Mouse (Mus musculus) forebrain, embryonic 11.5 days (tissue): ENCODE measurements around the gene Tanc1. TPM values are rescaled to one million over a fixed set of nuclear protein-coding genes. Genes with fewer than 3 reads are reported as not detected.

Source experiments
- ATAC-seq: fragments of 200-750 bp; cut with Nextera tagmentation; replicated peaks from 2 replicates; pipeline ENCODE4 v1.8.0; 2017; ENCODE audit warnings: moderate TSS enrichment; ENCODE audit not compliant: low FRiP score
- DNase-seq: peaks from one replicate; pipeline ENCODE4 v3.0.0-alpha.2; 2017; ENCODE audit warnings: low spot score
- H3K27ac ChIP-seq: fragments of 300-500 bp; sonication (generic); 2 replicates; pipeline ENCODE4 v1.5.1; 2014; ENCODE audit warnings: low read depth, low read length
- H3K27me3 ChIP-seq: fragments of 300-500 bp; sonication (generic); 2 replicates; pipeline ENCODE4 v1.6.1; 2014; ENCODE audit warnings: mild to moderate bottlenecking, low read length, mixed read lengths; ENCODE audit not compliant: control insufficient read depth, insufficient read depth
- H3K36me3 ChIP-seq: fragments of 300-500 bp; sonication (generic); 2 replicates; pipeline ENCODE4 v1.6.1; 2014; ENCODE audit warnings: mild to moderate bottlenecking, low read length, moderate library complexity, mixed read lengths; ENCODE audit not compliant: control insufficient read depth, insufficient read depth
- H3K4me1 ChIP-seq: fragments of 300-500 bp; sonication (generic); replicated peaks from 2 replicates; pipeline ENCODE4 v1.6.1; 2014; ENCODE audit warnings: low read length, mixed read lengths; ENCODE audit not compliant: control insufficient read depth, insufficient read depth
- H3K4me2 ChIP-seq: fragments of 300-500 bp; sonication (generic); 2 replicates; pipeline ENCODE4 v1.6.1; 2014; ENCODE audit warnings: low read depth, mild to moderate bottlenecking, low read length, moderate library complexity, mixed read lengths; ENCODE audit not compliant: severe bottlenecking
- H3K4me3 ChIP-seq: fragments of 300-500 bp; sonication (generic); 2 replicates; pipeline ENCODE4 v1.5.1; 2014; ENCODE audit warnings: low read depth, low read length
- H3K9ac ChIP-seq: fragments of 300-500 bp; sonication (generic); 2 replicates; pipeline ENCODE4 v1.6.1; 2014; ENCODE audit warnings: low read length
- H3K9me3 ChIP-seq: fragments of 300-500 bp; sonication (generic); 2 replicates; pipeline ENCODE4 v1.6.1; 2016; ENCODE audit warnings: low read length, mixed read lengths; ENCODE audit not compliant: control insufficient read depth
- WGBS: fragments of 180-500 bp; shearing (Covaris S2); extraction: QIAGEN DNeasy Blood & Tissue Kit; methylation state at CpG from one replicate; pipeline ENCODE4 v1.1.7; 2014; 5-methylcytosine and 5-hydroxymethylcytosine counted together
- polyA plus RNA-seq: library from polyadenylated mRNA; unstranded; fragments of >200 nt; fragmentation: Nextera tagmentation; extraction: Ambion mirVana; gene quantifications from 2 replicates; pipeline ENCODE4 v1.2.1, GENCODE M21; 2014

The Tanc1 gene
- polyA plus RNA-seq, 1 experiment from 2014 or later, result 22.7 TPM

DNA sequence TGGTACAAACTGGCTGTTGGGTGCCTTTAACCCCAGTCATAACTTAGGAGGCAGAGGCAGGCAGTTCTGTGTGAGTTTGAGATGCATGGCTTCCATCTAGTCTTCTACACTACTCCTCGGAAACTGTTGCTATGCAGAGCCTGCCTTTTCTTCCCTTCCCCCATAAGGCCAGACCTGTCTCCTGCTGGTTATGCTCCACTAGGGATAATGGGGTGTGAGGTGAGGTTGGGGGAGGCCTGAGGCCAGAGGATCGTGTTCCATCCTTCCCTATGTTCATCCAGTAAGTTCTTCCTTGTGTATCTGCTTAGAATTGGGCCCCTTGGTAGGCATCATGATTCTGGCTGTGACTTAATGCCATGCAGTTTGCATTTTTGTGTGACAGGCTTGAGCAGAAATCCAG, 193.8 kb downstream of the Tanc1 start:
- no peaks in the 10 kb centered on the region for H3K27me3 ChIP-seq
- no peak for DNase-seq
- WGBS, result 31% methylated on average over 2 of the region's 2 CpGs
- no peaks in the 10 kb centered on the region for H3K9me3 ChIP-seq
- H3K27ac ChIP-seq, result no peak overlapping the region
- H3K9ac ChIP-seq, result no peak overlapping the region
- no peak overlapping the region for H3K4me3 ChIP-seq
- H3K36me3 ChIP-seq, result no peaks in the 10 kb centered on the region
- H3K4me2 ChIP-seq, result no peak overlapping the region
- no peaks in the 10 kb centered on the region for H3K4me1 ChIP-seq
- ATAC-seq, result no peak

GRCm38 (mm10) chr2:59806038-59806437, 194.2 kb downstream of the Tanc1 start:
- Histone ChIP-seq H3K4me3 (no peak overlapping the region), H3K9me3 (no peaks in the 10 kb centered on the region), H3K4me2 (no peak overlapping the region), H3K27ac (no peak overlapping the region), H3K36me3 (no peaks in the 10 kb centered on the region), H3K9ac (no peak overlapping the region), H3K27me3 (no peaks in the 10 kb centered on the region), H3K4me1 (no peaks in the 10 kb centered on the region)
- WGBS, result 48% methylated on average over 6 of the region's 6 CpGs
- DNase-seq (no peak), ATAC-seq (no peak)

DNA sequence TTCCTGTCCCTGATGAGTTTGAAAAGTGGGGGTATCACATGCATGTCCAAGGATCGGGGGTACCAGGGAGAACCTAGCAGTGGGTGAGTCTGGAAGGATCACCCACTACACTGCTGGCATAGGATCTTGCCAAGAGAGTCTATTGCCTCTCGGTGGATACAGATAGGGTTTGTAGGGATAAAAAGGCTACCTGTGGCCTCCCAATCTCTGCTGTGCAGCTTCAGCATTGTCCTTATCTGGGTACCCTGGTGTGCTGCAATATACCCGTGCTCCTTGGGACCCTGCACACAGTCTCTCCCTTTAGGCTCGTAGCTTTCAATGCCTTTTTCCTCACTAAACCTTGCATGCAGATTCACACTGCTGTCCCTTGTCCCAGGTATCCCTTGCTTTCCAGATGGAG, 196.8 kb downstream of the Tanc1 start:
- ATAC-seq, result no peak
- Histone ChIP-seq H3K36me3 (no peaks in the 10 kb centered on the region; the same call in 1 of the 2 replicates), H3K4me1 (no peaks in the 10 kb centered on the region), H3K27me3 (no peaks in the 10 kb centered on the region), H3K9me3 (no peaks in the 10 kb centered on the region), H3K4me3 (no peak overlapping the region), H3K27ac (no peak overlapping the region), H3K9ac (no peak overlapping the region), H3K4me2 (no peak overlapping the region)
- DNase-seq, result no peak
- WGBS, result 82% methylated on average over 4 of the region's 4 CpGs

DNA sequence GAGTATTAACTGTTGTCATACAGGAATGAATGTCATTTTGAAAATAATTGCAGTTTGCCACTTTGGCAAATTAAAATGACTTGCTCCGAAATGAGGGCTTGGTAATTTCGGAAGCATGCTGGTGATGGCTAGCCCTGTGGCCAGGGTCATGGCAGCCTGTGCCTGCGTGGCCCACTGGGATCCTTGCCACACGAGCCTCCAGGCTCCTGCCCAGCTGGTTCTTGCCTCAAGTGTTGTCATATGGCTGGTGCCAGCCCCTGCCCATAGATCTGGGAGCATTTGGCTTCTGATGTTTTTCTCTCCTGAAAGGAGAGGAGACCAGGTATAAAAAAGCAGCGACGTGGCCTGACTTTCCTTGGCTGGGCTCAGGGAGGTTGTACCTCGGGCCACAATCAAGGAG, 198.2 kb downstream of the Tanc1 start:
- DNase-seq, result no peak
- Histone ChIP-seq H3K9me3 (no peaks in the 10 kb centered on the region), H3K4me2 (no peak overlapping the region), H3K4me3 (no peak overlapping the region), H3K4me1 (no peaks in the 10 kb centered on the region), H3K36me3 (no peaks in the 10 kb centered on the region; the same call in 1 of the 2 replicates), H3K9ac (no peak overlapping the region), H3K27me3 (no peaks in the 10 kb centered on the region), H3K27ac (no peak overlapping the region)
- 87% methylated on average over 7 of the region's 7 CpGs for WGBS
- no peak for ATAC-seq

- 88% methylated on average over 1 of the region's 1 CpGs for WGBS
- H3K27ac ChIP-seq, result no peak overlapping the region
- DNase-seq (no peak), ATAC-seq (no peak)
- no peaks in the 10 kb centered on the region for H3K4me1 ChIP-seq
- H3K9ac ChIP-seq, result no peak overlapping the region
- H3K36me3 ChIP-seq, result no peaks in the 10 kb centered on the region; the same call in 1 of the 2 replicates
- H3K4me2 ChIP-seq, result no peak overlapping the region
- H3K9me3 ChIP-seq, result no peaks in the 10 kb centered on the region
- no peak overlapping the region for H3K4me3 ChIP-seq
- no peaks in the 10 kb centered on the region for H3K27me3 ChIP-seq
These were observed 199.4 kb downstream of the Tanc1 start for GRCm38 (mm10) chr2:59811247-59811646.

DNA sequence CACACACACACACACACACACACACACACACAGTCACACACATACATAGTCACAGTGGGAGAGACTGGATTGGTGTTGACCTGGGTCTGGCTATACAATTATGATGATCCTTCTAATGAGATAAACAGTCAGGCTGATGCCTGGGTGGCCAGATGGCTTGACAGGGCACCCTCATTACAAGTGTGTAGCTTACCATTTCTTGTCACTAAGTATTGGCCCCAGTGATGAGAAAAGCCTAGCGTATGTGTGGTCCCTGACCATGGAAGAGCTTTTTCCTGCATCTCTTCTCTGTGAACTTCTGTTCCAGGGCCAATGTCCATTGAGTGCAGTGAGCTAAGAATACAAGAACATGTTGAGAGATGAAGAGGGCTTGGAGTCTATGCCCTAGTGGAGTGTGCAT, 200.8 kb downstream of the Tanc1 start:
- no peaks in the 10 kb centered on the region for H3K27me3 ChIP-seq
- no peaks in the 10 kb centered on the region for H3K4me1 ChIP-seq
- H3K36me3 ChIP-seq, result no peaks in the 10 kb centered on the region; the same call in 1 of the 2 replicates
- H3K4me3 ChIP-seq, result no peak overlapping the region
- no peak overlapping the region for H3K9ac ChIP-seq
- H3K4me2 ChIP-seq, result no peak overlapping the region
- DNase-seq (no peak), ATAC-seq (no peak)
- WGBS, result 95% methylated on average over 1 of the region's 1 CpGs
- H3K27ac ChIP-seq, result no peak overlapping the region
- H3K9me3 ChIP-seq, result no peaks in the 10 kb centered on the region

- Histone ChIP-seq H3K36me3 (no peaks in the 10 kb centered on the region; the same call in 1 of the 2 replicates), H3K4me3 (no peak overlapping the region), H3K4me1 (no peaks in the 10 kb centered on the region), H3K4me2 (no peak overlapping the region), H3K27me3 (no peaks in the 10 kb centered on the region), H3K9me3 (no peaks in the 10 kb centered on the region), H3K9ac (no peak overlapping the region), H3K27ac (no peak overlapping the region)
- ATAC-seq (no peak), DNase-seq (no peak)
- WGBS, result 85% methylated on average over 13 of the region's 13 CpGs
These were observed 201.6 kb downstream of the Tanc1 start for GRCm38 (mm10) chr2:59813457-59813856.

- H3K4me2 ChIP-seq, result no peak overlapping the region
- H3K27ac ChIP-seq, result no peak overlapping the region
- DNase-seq, result no peak
- no peak overlapping the region for H3K9ac ChIP-seq
- no peaks in the 10 kb centered on the region for H3K27me3 ChIP-seq
- no peak overlapping the region for H3K4me3 ChIP-seq
- H3K9me3 ChIP-seq, result no peaks in the 10 kb centered on the region
- WGBS, result 96% methylated on average over 8 of the region's 8 CpGs
- no peak for ATAC-seq
- no peaks in the 10 kb centered on the region; the same call in 1 of the 2 replicates for H3K36me3 ChIP-seq
- no peaks in the 10 kb centered on the region for H3K4me1 ChIP-seq
These were observed 203.2 kb downstream of the Tanc1 start for GRCm38 (mm10) chr2:59814997-59815396.

DNA sequence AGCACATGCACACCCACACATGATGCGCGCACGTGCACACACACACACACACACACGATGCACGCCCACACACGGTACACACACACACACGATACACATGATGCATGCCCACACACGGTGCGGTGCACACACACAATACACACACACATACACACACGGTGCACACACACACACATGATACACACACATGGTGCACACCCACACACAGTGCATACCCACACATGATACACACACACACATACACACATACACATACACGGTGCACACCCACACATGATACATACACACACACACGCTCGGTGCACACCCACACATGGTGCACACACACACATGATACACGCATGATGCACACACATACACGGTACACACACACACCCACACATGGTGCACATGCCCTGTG, 206.8 kb downstream of the Tanc1 start:
- Histone ChIP-seq H3K27me3 (no peaks in the 10 kb centered on the region), H3K36me3 (no peaks in the 10 kb centered on the region), H3K27ac (no peak overlapping the region), H3K4me2 (no peak overlapping the region), H3K9ac (no peak overlapping the region), H3K4me3 (no peak overlapping the region), H3K4me1 (no peaks in the 10 kb centered on the region), H3K9me3 (no peaks in the 10 kb centered on the region)
- DNase-seq (no peak), ATAC-seq (no peak)
- WGBS, result 94% methylated on average over 15 of the region's 15 CpGs
